Mouse (Mus musculus) midbrain, embryonic 13.5 days (tissue): ENCODE data around the gene Cebpb. TPM values are rescaled to one million over a fixed set of nuclear protein-coding genes. Genes with fewer than 3 reads are reported as not detected.

Experiments used
- microRNA-seq: library from miRNA; unstranded; fragments of <30 nt; microRNA quantifications from one replicate; pipeline ENCODE4, GENCODE M21; 2016
- polyA plus RNA-seq: library from polyadenylated mRNA; unstranded; fragments of >200 nt; fragmentation: Nextera tagmentation; extraction: Ambion mirVana; gene quantifications from 2 replicates; pipeline ENCODE4 v1.2.1, GENCODE M21; 2015

Gene Cebpb
- polyA plus RNA-seq, 1 experiment from 2014 or later, result 0.20 TPM

Small RNA genes within 50 kb of the gene (microRNA-seq; reads per million reads assigned to microRNA genes)
- gene Gm22355, result not detected

Other genes starting within 250 kb of the Cebpb start
- gene Rnf114, start 196.3 kb upstream of the Cebpb start, polyA plus RNA-seq, result 154 and 165 TPM in 2 replicates
- 25.1 and 30.2 TPM in 2 replicates for gene Spata2, start 196.0 kb upstream of the Cebpb start, polyA plus RNA-seq
- 5.4 and 5.8 TPM in 2 replicates for gene Snai1, start 150.7 kb upstream of the Cebpb start, polyA plus RNA-seq
- gene Ube2v1, start 56.8 kb upstream of the Cebpb start, polyA plus RNA-seq, result 298 and 301 TPM in 2 replicates
- 9.8 and 11.2 TPM in 2 replicates for gene Gm20431, start 27.4 kb upstream of the Cebpb start, polyA plus RNA-seq
- 27.1 and 28.0 TPM in 2 replicates for gene Tmem189, start 907 bp downstream of the Cebpb start, polyA plus RNA-seq
- gene Ptpn1, start 243.1 kb downstream of the Cebpb start, polyA plus RNA-seq, result 102 and 105 TPM in 2 replicates